Mouse (Mus musculus) CD4-positive helper T cell, adult 2 months (primary cell): Measurements from ENCODE around the gene Zfp955a.
"Not testable (repeated sequence)": the region's sequence is repeated elsewhere in the genome, so short reads cannot be mapped to it uniquely, and the experiment has no call there.

ENCODE experiments used
- DNase-seq: peaks from one replicate; pipeline ENCODE4 v3.0.0-alpha.2; 2012; ENCODE audit warnings: low read depth, missing footprints, low spot score

The Zfp955a gene

DNA sequence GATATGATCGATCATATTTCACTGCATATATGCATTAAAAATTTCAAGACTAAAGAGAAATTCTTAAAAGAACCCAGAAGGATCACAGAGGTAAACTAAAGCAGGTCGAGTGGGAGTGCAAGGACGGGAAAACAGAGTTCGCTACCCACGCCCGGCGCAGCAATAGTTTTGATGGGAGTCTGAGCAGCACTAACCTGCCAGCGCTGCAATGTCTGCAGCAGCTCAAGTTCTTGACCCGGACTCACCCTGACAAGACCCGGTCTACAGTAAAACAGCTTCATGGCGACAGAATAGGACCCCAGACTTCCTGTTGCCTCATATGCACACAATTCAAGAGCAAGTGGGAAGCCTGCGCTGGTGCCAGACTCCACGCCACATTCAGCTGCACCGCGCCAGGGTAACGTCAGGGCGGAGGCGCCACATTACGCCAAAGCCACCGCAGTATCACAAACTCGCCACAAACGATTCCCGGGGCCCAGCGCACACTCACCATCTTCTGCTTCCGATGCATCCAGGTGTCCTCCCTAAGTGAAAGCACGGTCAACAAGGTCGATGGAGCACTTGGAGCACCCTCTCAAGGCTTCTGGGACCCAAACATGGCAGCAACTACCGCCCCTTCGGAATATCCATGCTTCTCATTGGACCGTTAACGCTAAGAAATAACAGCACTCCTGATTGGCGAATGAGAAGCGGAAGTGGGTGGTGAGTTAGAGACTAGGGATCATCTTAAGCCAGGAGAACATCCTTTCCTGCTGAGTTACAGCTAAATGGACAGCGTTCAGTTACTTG lies at the start of gene Zfp955a:
Zfp955a (minus strand) TSS at position 616 of the 789 bp plus-strand sequence.
- DNase-seq = not testable (repeated sequence)

DNA sequence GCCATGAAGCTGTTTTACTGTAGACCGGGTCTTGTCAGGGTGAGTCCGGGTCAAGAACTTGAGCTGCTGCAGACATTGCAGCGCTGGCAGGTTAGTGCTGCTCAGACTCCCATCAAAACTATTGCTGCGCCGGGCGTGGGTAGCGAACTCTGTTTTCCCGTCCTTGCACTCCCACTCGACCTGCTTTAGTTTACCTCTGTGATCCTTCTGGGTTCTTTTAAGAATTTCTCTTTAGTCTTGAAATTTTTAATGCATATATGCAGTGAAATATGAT lies 34.9 kb upstream of the Zfp955a start:
- DNase-seq = not testable (repeated sequence)

DNA sequence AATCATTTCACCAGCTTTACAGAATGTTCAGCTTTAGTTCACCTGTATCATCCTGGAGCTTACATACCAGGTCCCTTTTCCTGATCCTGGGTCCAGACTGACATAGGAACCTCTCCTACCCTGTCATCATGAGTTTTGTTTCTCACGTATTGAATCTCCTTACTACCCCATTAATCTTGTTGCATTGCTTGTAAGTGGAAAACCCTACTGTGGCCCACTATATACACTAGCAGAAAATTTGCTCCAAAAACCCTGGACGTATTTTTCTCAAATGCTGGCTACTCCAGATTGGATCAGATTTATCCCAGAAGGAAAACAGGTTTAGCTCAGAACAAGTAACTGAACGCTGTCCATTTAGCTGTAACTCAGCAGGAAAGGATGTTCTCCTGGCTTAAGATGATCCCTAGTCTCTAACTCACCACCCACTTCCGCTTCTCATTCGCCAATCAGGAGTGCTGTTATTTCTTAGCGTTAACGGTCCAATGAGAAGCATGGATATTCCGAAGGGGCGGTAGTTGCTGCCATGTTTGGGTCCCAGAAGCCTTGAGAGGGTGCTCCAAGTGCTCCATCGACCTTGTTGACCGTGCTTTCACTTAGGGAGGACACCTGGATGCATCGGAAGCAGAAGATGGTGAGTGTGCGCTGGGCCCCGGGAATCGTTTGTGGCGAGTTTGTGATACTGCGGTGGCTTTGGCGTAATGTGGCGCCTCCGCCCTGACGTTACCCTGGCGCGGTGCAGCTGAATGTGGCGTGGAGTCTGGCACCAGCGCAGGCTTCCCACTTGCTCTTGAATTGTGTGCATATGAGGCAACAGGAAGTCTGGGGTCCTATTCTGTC lies 34.3 kb upstream of the Zfp955a start, which contains the start of gene Zfp955b:
Zfp955b (plus strand) TSS at position 506 of the 837 bp plus-strand sequence.
- DNase-seq = not testable (repeated sequence)

DNA sequence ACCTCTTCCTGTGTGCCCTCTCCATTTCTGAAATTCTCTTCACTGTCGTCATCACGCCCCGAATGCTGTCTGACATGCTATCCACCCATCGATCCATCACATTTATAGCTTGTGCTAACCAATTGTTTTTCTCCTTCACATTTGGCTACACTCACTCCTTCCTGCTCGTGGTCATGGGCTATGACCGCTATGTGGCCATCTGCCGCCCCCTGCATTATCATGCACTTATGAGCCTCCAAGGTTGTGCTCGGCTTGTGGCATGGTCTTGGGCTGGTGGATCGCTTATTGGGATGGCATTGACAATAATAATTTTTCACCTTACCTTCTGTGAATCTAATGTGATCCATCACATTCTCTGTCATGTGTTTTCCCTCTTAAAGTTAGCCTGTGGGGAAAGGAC lies 14.0 kb upstream of the Zfp955a start:
- DNase-seq = no peak

DNA sequence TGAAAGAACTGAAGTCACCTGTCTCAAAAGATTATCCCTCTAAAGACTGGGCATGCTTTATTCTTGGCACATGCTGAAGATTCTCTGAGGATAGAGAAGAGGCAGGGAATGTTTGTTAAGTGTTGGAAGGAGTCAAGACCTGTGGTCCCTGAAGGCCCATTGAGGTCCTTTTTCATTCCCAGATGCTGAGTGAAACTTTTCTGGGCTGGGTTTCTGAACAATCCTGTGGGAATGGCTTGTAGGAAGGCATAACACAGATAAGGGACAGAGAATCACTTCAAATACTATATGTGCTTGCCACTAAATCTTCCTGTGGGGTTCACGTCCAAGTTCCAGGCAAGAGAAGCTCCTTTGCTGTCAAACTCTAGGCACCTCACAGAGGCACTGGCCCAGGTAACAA lies 9.4 kb upstream of the Zfp955a start, which contains the start of gene Olfr63:
Olfr63 (plus strand) TSS at position 301 of the 400 bp plus-strand sequence.
- DNase-seq = no peak

DNA sequence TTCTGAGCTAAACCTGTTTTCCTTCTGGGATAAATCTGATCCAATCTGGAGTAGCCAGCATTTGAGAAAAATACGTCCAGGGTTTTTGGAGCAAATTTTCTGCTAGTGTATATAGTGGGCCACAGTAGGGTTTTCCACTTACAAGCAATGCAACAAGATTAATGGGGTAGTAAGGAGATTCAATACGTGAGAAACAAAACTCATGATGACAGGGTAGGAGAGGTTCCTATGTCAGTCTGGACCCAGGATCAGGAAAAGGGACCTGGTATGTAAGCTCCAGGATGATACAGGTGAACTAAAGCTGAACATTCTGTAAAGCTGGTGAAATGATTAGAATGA lies 343 bp upstream of the Zfp955a start:
- not testable (repeated sequence) for DNase-seq

DNA sequence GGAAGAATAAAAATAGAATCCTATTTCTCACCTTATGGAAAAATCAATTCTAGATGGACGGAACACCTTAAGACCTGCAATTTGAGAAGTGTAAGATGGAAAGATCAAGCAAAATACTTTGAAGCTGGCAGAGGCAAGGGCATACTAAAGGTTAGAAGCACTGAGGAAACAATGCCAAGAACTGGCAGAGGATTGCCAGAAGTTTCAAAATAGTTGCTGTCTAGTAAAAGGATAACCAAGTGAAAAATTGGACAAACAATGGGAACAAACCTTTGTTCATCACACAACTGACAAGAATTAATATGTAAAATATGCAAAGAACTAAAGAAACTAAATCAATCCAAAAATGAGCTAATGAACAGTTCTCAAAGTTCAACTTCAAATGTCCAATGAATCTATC lies 18.3 kb downstream of the Zfp955a start:
- DNase-seq = not testable (repeated sequence)

DNA sequence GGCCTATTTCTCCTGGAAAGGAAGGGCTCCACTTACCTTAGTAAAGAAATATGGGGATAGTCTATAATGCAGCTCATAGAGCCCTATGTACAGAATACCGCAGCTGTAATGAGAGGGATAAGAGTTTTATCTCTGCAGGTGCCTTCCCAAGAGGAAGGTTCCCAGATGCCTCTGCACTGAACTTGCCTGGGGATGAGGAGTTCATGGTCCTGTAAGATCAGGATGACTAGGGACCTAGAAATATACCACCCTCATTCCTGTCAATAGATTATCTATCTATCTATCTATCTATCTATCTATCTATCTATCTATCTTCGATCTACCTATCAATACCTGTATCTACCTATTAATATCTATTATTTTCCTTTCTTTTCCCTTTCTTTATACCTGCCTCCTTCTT lies 33.4 kb downstream of the Zfp955a start, which contains the start of gene Olfr1564:
Olfr1564 (minus strand) TSS at position 101 of the 400 bp plus-strand sequence.
- no peak for DNase-seq

DNA sequence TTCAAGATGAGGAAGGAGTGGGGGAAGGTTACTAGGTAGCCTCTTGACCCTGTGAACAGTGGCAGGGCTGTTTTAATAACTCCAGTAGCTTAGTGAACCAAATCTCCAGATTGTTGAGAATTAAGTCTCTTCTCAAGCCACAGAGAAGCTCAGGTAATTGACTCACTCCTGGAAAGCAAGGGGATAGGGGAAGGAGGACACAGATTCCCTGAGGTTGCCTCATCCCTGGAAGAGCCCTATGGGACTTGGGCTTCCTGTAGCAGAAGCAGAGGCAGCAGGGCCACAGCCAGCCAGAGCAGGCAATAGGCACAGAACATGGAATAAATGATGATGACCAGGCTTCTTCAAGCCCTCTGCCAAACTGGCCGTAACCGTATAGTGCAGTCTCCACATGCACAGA lies 63.9 kb downstream of the Zfp955a start, which contains the start of gene Olfr239:
Olfr239 (plus strand) TSS at position 301 of the 400 bp plus-strand sequence.
- DNase-seq = not testable (repeated sequence)
